Mouse (Mus musculus): ENCODE data around the gene Nes.
A peak's percentile ranks its signal among the peaks of the same experiment; 100 is the strongest.

Nes gene

GRCm38 (mm10) chr3:87970939-87971488 is at the start of gene Nes:
Gene Nes (plus strand): TSS chr3:87971078.
- DNase-seq (ENCODE audit: extremely low read depth, low read depth, low spot score): no peak

- DNase-seq (ENCODE audit: extremely low read depth, low read depth, low spot score): no peak
Observed at GRCm38 (mm10) chr3:87924996-87925395, 45.9 kb upstream of the Nes start.

- DNase-seq (ENCODE audit: extremely low read depth, low read depth, low spot score): no peak
Observed at GRCm38 (mm10) chr3:87927452-87927851, 43.4 kb upstream of the Nes start.

GRCm38 (mm10) chr3:87929341-87930077 is 41.4 kb upstream of the Nes start:
- no peak for DNase-seq (ENCODE audit: extremely low read depth, low read depth, low spot score)

GRCm38 (mm10) chr3:87930078-87930795 is 40.6 kb upstream of the Nes start, which contains the start of the genes Isg20l2 and Rrnad1:
Gene Isg20l2 (plus strand): TSS chr3:87930314.
Gene Rrnad1 (minus strand): TSS chr3:87930717.
- DNase-seq (ENCODE audit: extremely low read depth, low read depth, low spot score): peak; percentile 59

- no peak for DNase-seq (ENCODE audit: extremely low read depth, low read depth, low spot score)
Observed at GRCm38 (mm10) chr3:87934026-87934425, 36.9 kb upstream of the Nes start.

- no peak for DNase-seq (ENCODE audit: extremely low read depth, low read depth, low spot score)
Observed at GRCm38 (mm10) chr3:87934501-87934900, 36.4 kb upstream of the Nes start.

- DNase-seq (ENCODE audit: extremely low read depth, low read depth, low spot score): no peak
Observed at GRCm38 (mm10) chr3:87935201-87935600, 35.7 kb upstream of the Nes start.

- DNase-seq (ENCODE audit: extremely low read depth, low read depth, low spot score): no peak
Observed at GRCm38 (mm10) chr3:87935776-87936175, 35.1 kb upstream of the Nes start.

GRCm38 (mm10) chr3:87940611-87941010 is 30.3 kb upstream of the Nes start:
- no peak for DNase-seq (ENCODE audit: extremely low read depth, low read depth, low spot score)

GRCm38 (mm10) chr3:87942471-87942870 is 28.4 kb upstream of the Nes start:
- DNase-seq (ENCODE audit: extremely low read depth, low read depth, low spot score): no peak

GRCm38 (mm10) chr3:87943586-87943985 is 27.3 kb upstream of the Nes start:
- DNase-seq (ENCODE audit: extremely low read depth, low read depth, low spot score): no peak

- no peak for DNase-seq (ENCODE audit: extremely low read depth, low read depth, low spot score)
Observed at GRCm38 (mm10) chr3:87944838-87945600, 25.9 kb upstream of the Nes start.

- no peak for DNase-seq (ENCODE audit: extremely low read depth, low read depth, low spot score)
Observed at GRCm38 (mm10) chr3:87945781-87946540, 24.9 kb upstream of the Nes start.

GRCm38 (mm10) chr3:87946541-87946860 is 24.4 kb upstream of the Nes start:
- no peak for DNase-seq (ENCODE audit: extremely low read depth, low read depth, low spot score)

GRCm38 (mm10) chr3:87947056-87947810 is 23.6 kb upstream of the Nes start:
- no peak for DNase-seq (ENCODE audit: extremely low read depth, low read depth, low spot score)

GRCm38 (mm10) chr3:87947811-87948199 is 23.1 kb upstream of the Nes start:
- DNase-seq (ENCODE audit: extremely low read depth, low read depth, low spot score): no peak

GRCm38 (mm10) chr3:87948378-87949265 is 22.3 kb upstream of the Nes start, which contains the start of gene Crabp2:
Gene Crabp2 (plus strand): TSS chr3:87948666.
- DNase-seq (ENCODE audit: extremely low read depth, low read depth, low spot score): no peak

Measured in fat pad, adult 2 months (tissue).